Mouse (Mus musculus): ENCODE data around the gene Cmip. TPM values are rescaled to one million over a fixed set of nuclear protein-coding genes. Genes with fewer than 3 reads are reported as not detected.
A peak's percentile ranks its signal among the peaks of the same experiment; 100 is the strongest.

Cmip gene
- polyA plus RNA-seq, 1 experiment, result not detected

GRCm38 (mm10) chr8:117498179-117498914 is 241.5 kb downstream of the Cmip start, which contains the start of gene Plcg2:
TSS of gene Plcg2 (plus strand) at chr8:117498291.
- H3K27ac ChIP-seq (ENCODE audit: insufficient read depth, low read depth, low read length), result no peak within 1 kb of the TSS
- H3K4me1 ChIP-seq (ENCODE audit: control insufficient read depth, insufficient read depth, low read length), result peaks cover 10% of the 10 kb centered on the region
- H3K4me3 ChIP-seq (ENCODE audit: insufficient read depth, low read depth, low read length), result peak within 1 kb of the TSS; percentile 44
- TF ChIP-seq POLR2A (IDR thresholded peaks at IDR 0.05; ENCODE audit: insufficient read depth, low read depth, low read length) (no peak), CTCF (IDR thresholded peaks at IDR 0.05; ENCODE audit: insufficient read depth, low read depth, low read length) (no peak)
- under 1% methylated on average over 62 of the region's 62 CpGs for WGBS

- TF ChIP-seq CTCF (IDR thresholded peaks at IDR 0.05; ENCODE audit: insufficient read depth, low read depth, low read length) (no peak), POLR2A (IDR thresholded peaks at IDR 0.05; ENCODE audit: insufficient read depth, low read depth, low read length) (no peak)
- H3K4me1 ChIP-seq (ENCODE audit: control insufficient read depth, insufficient read depth, low read length), result peaks cover 10% of the 10 kb centered on the region
- H3K27ac ChIP-seq (ENCODE audit: insufficient read depth, low read depth, low read length), result no peak overlapping the region
- WGBS, result 30% methylated on average over 20 of the region's 20 CpGs
- H3K4me3 ChIP-seq (ENCODE audit: insufficient read depth, low read depth, low read length), result peak overlapping the region; percentile 44; the same call in 1 of the 2 replicates
These were observed 242.2 kb downstream of the Cmip start for GRCm38 (mm10) chr8:117498915-117499540.

- 79% methylated on average over 5 of the region's 5 CpGs for WGBS
- no peak overlapping the region for H3K27ac ChIP-seq (ENCODE audit: insufficient read depth, low read depth, low read length)
- peaks cover 10% of the 10 kb centered on the region for H3K4me1 ChIP-seq (ENCODE audit: control insufficient read depth, insufficient read depth, low read length)
- H3K4me3 ChIP-seq (ENCODE audit: insufficient read depth, low read depth, low read length), result no peak overlapping the region
- TF ChIP-seq CTCF (IDR thresholded peaks at IDR 0.05; ENCODE audit: insufficient read depth, low read depth, low read length) (no peak), POLR2A (IDR thresholded peaks at IDR 0.05; ENCODE audit: insufficient read depth, low read depth, low read length) (no peak)
These were observed 243.5 kb downstream of the Cmip start for GRCm38 (mm10) chr8:117500232-117500823.

- 91% methylated on average over 6 of the region's 6 CpGs for whole genome bisulfite sequencing
- no peak for TF ChIP-seq POLR2A (IDR thresholded peaks at IDR 0.05; ENCODE audit: insufficient read depth, low read depth, low read length)
- TF ChIP-seq CTCF (IDR thresholded peaks at IDR 0.05; ENCODE audit: insufficient read depth, low read depth, low read length), result no peak
- no peak overlapping the region for H3K4me3 ChIP-seq (ENCODE audit: insufficient read depth, low read depth, low read length)
- H3K4me1 ChIP-seq (ENCODE audit: control insufficient read depth, insufficient read depth, low read length), result peaks cover 10% of the 10 kb centered on the region
- no peak overlapping the region for H3K27ac ChIP-seq (ENCODE audit: insufficient read depth, low read depth, low read length)
These were observed 244.5 kb downstream of the Cmip start for GRCm38 (mm10) chr8:117501323-117501722.

- TF ChIP-seq POLR2A (IDR thresholded peaks at IDR 0.05; ENCODE audit: insufficient read depth, low read depth, low read length) (no peak), CTCF (IDR thresholded peaks at IDR 0.05; ENCODE audit: insufficient read depth, low read depth, low read length) (no peak)
- no peak overlapping the region for H3K27ac ChIP-seq (ENCODE audit: insufficient read depth, low read depth, low read length)
- 63% methylated on average over 13 of the region's 13 CpGs for WGBS
These were observed 246.7 kb downstream of the Cmip start for GRCm38 (mm10) chr8:117503405-117504069.

GRCm38 (mm10) chr8:117507703-117508102 is 250.8 kb downstream of the Cmip start:
- 85% methylated on average over 8 of the region's 8 CpGs for WGBS
- Histone ChIP-seq H3K4me1 (ENCODE audit: control insufficient read depth, insufficient read depth, low read length) (no peaks in the 10 kb centered on the region), H3K4me3 (ENCODE audit: insufficient read depth, low read depth, low read length) (no peak overlapping the region), H3K27ac (ENCODE audit: insufficient read depth, low read depth, low read length) (no peak overlapping the region)
- no peak for TF ChIP-seq CTCF (IDR thresholded peaks at IDR 0.05; ENCODE audit: insufficient read depth, low read depth, low read length)
- TF ChIP-seq POLR2A (IDR thresholded peaks at IDR 0.05; ENCODE audit: insufficient read depth, low read depth, low read length), result no peak

More at GRCm38 (mm10) chr8:117503405-117504069, 246.7 kb downstream of the Cmip start:
- H3K4me3 ChIP-seq (ENCODE audit: insufficient read depth, low read depth, low read length), result no peak overlapping the region
- peaks cover 4% of the 10 kb centered on the region for H3K4me1 ChIP-seq (ENCODE audit: control insufficient read depth, insufficient read depth, low read length)

Other genes with a start within 250 kb of the Cmip start
- not detected in 2 replicates for gene Pkd1l2, start 174.6 kb upstream of the Cmip start, polyA plus RNA-seq (2012; ENCODE audit: insufficient read depth, insufficient read length, low replicate concordance, missing spikeins)
- gene Bco1, start 161.2 kb upstream of the Cmip start, polyA plus RNA-seq (2012; ENCODE audit: insufficient read depth, insufficient read length, low replicate concordance, missing spikeins), result not detected in 2 replicates
- not detected in 2 replicates for gene Gan, start 98.9 kb upstream of the Cmip start, polyA plus RNA-seq (2012; ENCODE audit: insufficient read depth, insufficient read length, low replicate concordance, missing spikeins)
- gene Plcg2, start 241.2 kb downstream of the Cmip start, polyA plus RNA-seq (2012; ENCODE audit: insufficient read depth, insufficient read length, low replicate concordance, missing spikeins), result not detected in 2 replicates